Mouse (Mus musculus) MEL (cell line): Measurements from ENCODE around the gene Itsn1. TPM values are rescaled to one million over a fixed set of nuclear protein-coding genes. Genes with fewer than 3 reads are reported as not detected.

Experiments
- DNase-seq: peaks from one replicate; pipeline ENCODE4 v3.0.0; 2011; ENCODE audit warnings: low read depth, low spot score
- H3K27ac ChIP-seq: 2 replicates; pipeline ENCODE4 v1.5.1; 2012; ENCODE audit warnings: low read depth, mild to moderate bottlenecking, control low read depth, low read length, moderate library complexity; ENCODE audit not compliant: control insufficient read depth
- H3K27me3 ChIP-seq, 2 experiments: fragments of 150-350 bp in 1 of 2; sonication (generic) in 1 of 2; 2 replicates each; pipeline ENCODE4 v1.6.1; 2012; ENCODE audit warnings: low read length in 2 of 2, mild to moderate bottlenecking in 2 of 2, improper control_type of control experiment in 1 of 2, moderate library complexity in 1 of 2; ENCODE audit not compliant: insufficient read depth in 2 of 2, control insufficient read depth in 1 of 2
- H3K36me3 ChIP-seq, 2 experiments: 2 replicates each; pipeline ENCODE4 v1.6.1; 2012 to 2014; ENCODE audit warnings: low read length in 2 of 2, improper control_type of control experiment in 1 of 2, inconsistent platforms in 1 of 2, mild to moderate bottlenecking in 1 of 2; ENCODE audit not compliant: insufficient read depth in 2 of 2, control insufficient read depth in 1 of 2
- H3K4me1 ChIP-seq, 2 experiments: fragments of 150-350 bp in 1 of 2; sonication (generic) in 1 of 2; 2 replicates each; pipeline ENCODE4 v1.6.1; 2012; ENCODE audit warnings: low read length in 2 of 2, improper control_type of control experiment in 1 of 2, mild to moderate bottlenecking in 1 of 2; ENCODE audit not compliant: insufficient read depth in 2 of 2, control insufficient read depth in 1 of 2
- H3K4me3 ChIP-seq, 2 experiments: fragments of 150-350 bp in 1 of 2; sonication (generic) in 1 of 2; 2 replicates each; pipeline ENCODE4 v1.5.1; 2012; ENCODE audit warnings: low read depth in 2 of 2, low read length in 2 of 2, mild to moderate bottlenecking in 2 of 2, moderate library complexity in 2 of 2, control low read depth in 1 of 2, improper control_type of control experiment in 1 of 2; ENCODE audit not compliant: control insufficient read depth in 1 of 2, insufficient read depth in 1 of 2
- H3K79me2 ChIP-seq: 2 replicates; pipeline ENCODE4 v1.6.1; 2012; ENCODE audit warnings: mild to moderate bottlenecking, low read length, moderate library complexity; ENCODE audit not compliant: control insufficient read depth, poor library complexity, insufficient read depth
- H3K9ac ChIP-seq: 2 replicates; pipeline ENCODE4 v1.6.1; 2012; ENCODE audit warnings: low read depth, mild to moderate bottlenecking, control low read depth, low read length, moderate library complexity; ENCODE audit not compliant: control insufficient read depth, poor library complexity, severe bottlenecking
- H3K9me3 ChIP-seq: fragments of 150-350 bp; sonication (generic); replicated peaks from 2 replicates; pipeline ENCODE4 v1.6.1; 2012; ENCODE audit warnings: mild to moderate bottlenecking, low read length, improper control_type of control experiment, moderate library complexity; ENCODE audit not compliant: insufficient read depth
- BHLHE40 ChIP-seq: IDR thresholded peaks from 2 replicates; pipeline ENCODE4 v1.6.1; 2012; ENCODE audit warnings: low read depth, mild to moderate bottlenecking, inconsistent platforms, low read length, improper control_type of control experiment, borderline replicate concordance
- CTCF ChIP-seq, 3 experiments: IDR thresholded peaks in 2 of 3; conservative IDR thresholded peaks in 1 of 3; 2 replicates each; pipeline ENCODE4 v1.5.1; 2011 to 2012; ENCODE audit warnings: low read length in 3 of 3, low read depth in 2 of 3, mild to moderate bottlenecking in 2 of 3, improper control_type of control experiment in 1 of 3, inconsistent platforms in 1 of 3, mixed read lengths in 1 of 3, moderate library complexity in 1 of 3; ENCODE audit not compliant: control insufficient read depth in 1 of 3, insufficient read depth in 1 of 3, poor library complexity in 1 of 3, severe bottlenecking in 1 of 3
- ELF1 ChIP-seq: IDR thresholded peaks from 2 replicates; pipeline ENCODE4 v1.6.1; 2014; ENCODE audit warnings: low read depth, mild to moderate bottlenecking, inconsistent platforms, low read length, improper control_type of control experiment, moderate library complexity
- EP300 ChIP-seq, 2 experiments: IDR thresholded peaks; 2 replicates each; pipeline ENCODE4 v1.6.1; 2011; ENCODE audit warnings: improper control_type of control experiment in 2 of 2, low read length in 2 of 2, low read depth in 1 of 2, mild to moderate bottlenecking in 1 of 2
- ETS1 ChIP-seq: IDR thresholded peaks from 2 replicates; pipeline ENCODE4 v1.6.1; 2012; ENCODE audit warnings: low read depth, mild to moderate bottlenecking, inconsistent platforms, low read length, improper control_type of control experiment, moderate library complexity
- GATA1 ChIP-seq: IDR thresholded peaks from 2 replicates; pipeline ENCODE4 v1.6.1; 2011; ENCODE audit warnings: low read depth, low read length, improper control_type of control experiment
- JUND ChIP-seq: IDR thresholded peaks from 2 replicates; pipeline ENCODE4 v1.6.1; 2011; ENCODE audit warnings: low read depth, mild to moderate bottlenecking, improper control_type of control experiment, low read length
- MAFK ChIP-seq: IDR thresholded peaks from 2 replicates; pipeline ENCODE4 v1.6.1; 2011; ENCODE audit warnings: low read depth, mild to moderate bottlenecking, low read length, improper control_type of control experiment, borderline replicate concordance
- MXI1 ChIP-seq: IDR thresholded peaks from 2 replicates; pipeline ENCODE4 v1.6.1; 2011; ENCODE audit warnings: mild to moderate bottlenecking, low read depth, low read length, improper control_type of control experiment
- POLR2A ChIP-seq, 2 experiments: IDR thresholded peaks; 2 replicates each; pipeline ENCODE4 v1.6.1; 2011 to 2012; ENCODE audit warnings: low read length in 2 of 2, mild to moderate bottlenecking in 2 of 2, control low read depth in 1 of 2, improper control_type of control experiment in 1 of 2, low read depth in 1 of 2, moderate library complexity in 1 of 2; ENCODE audit not compliant: control insufficient read depth in 1 of 2, insufficient read depth in 1 of 2, poor library complexity in 1 of 2
- SMC3 ChIP-seq: IDR thresholded peaks from 2 replicates; pipeline ENCODE4 v1.6.1; 2011; ENCODE audit warnings: low read depth, low read length, improper control_type of control experiment
- TAL1 ChIP-seq: IDR thresholded peaks from 2 replicates; pipeline ENCODE4 v1.6.1; 2012; ENCODE audit warnings: mild to moderate bottlenecking, inconsistent platforms, low read length, moderate library complexity, mixed read lengths
- TBP ChIP-seq: IDR thresholded peaks from 2 replicates; pipeline ENCODE4 v1.8.0; 2011; ENCODE audit warnings: low read depth, low read length, improper control_type of control experiment
- TCF12 ChIP-seq: IDR thresholded peaks from 2 replicates; pipeline ENCODE4 v1.6.1; 2014; ENCODE audit warnings: low read depth, mild to moderate bottlenecking, inconsistent platforms, low read length, improper control_type of control experiment, moderate library complexity
- UBTF ChIP-seq: IDR thresholded peaks from 2 replicates; pipeline ENCODE4 v1.6.1; 2012; ENCODE audit warnings: low read depth, mild to moderate bottlenecking, inconsistent platforms, low read length, improper control_type of control experiment, moderate library complexity, borderline replicate concordance; ENCODE audit not compliant: insufficient read depth
- ZC3H11A ChIP-seq: IDR thresholded peaks from 2 replicates; pipeline ENCODE4 v1.6.1; 2012; ENCODE audit warnings: low read depth, mild to moderate bottlenecking, inconsistent platforms, low read length, improper control_type of control experiment
- ZNF384 ChIP-seq: IDR thresholded peaks from 2 replicates; pipeline ENCODE4 v1.6.1; 2012; ENCODE audit warnings: low read depth, mild to moderate bottlenecking, inconsistent platforms, low read length, improper control_type of control experiment
- polyA plus RNA-seq, 2 experiments: library from polyadenylated mRNA; stranded (reverse) in 1 of 2; unstranded in 1 of 2; fragments of >175 nt in 1 of 2; fragments of >200 nt in 1 of 2; gene quantifications; 2 replicates each; pipeline versions ENCODE4 v1.2.1 to v1.2.4; 2012; ENCODE audit warnings: low replicate concordance in 2 of 2, low read depth in 1 of 2; ENCODE audit not compliant: insufficient read length in 2 of 2, insufficient read depth in 1 of 2, missing spikeins in 1 of 2
- total RNA-seq: library from RNA; depleted of rRNA; stranded (reverse); fragments of 300-350 nt; gene quantifications from 2 replicates; pipeline ENCODE4 v1.2.3, GENCODE M21; 2012

The Itsn1 gene
- total and polyA plus RNA-seq, 3 experiments: 14.7 to 36.5 TPM; not detected in 1

GRCm38 (mm10) chr16:91811876-91812275 is 82.8 kb downstream of the Itsn1 start:
- Histone ChIP-seq H3K27ac (no peak overlapping the region), H3K9ac (no peak overlapping the region), H3K27me3 (no peaks in the 10 kb centered on the region), H3K4me1 (peaks cover 0 to 12% of the 10 kb centered on the region in 2 experiments; a peak in 2 of 4 replicates), H3K36me3 (peaks cover 0 to 15% of the 10 kb centered on the region in 2 experiments; a peak in 3 of 4 replicates), H3K4me3 (no peak overlapping the region), H3K9me3 (no peaks in the 10 kb centered on the region), H3K79me2 (no peaks in the 10 kb centered on the region)
- TF ChIP-seq TBP (no peak), EP300 (IDR thresholded peaks at IDR 0.05; ENCODE audit: low read depth in 1 of 2, low read length in 2 of 2) (no peak), CTCF (IDR thresholded peaks at IDR 0.05 in 2 of 3, conservative IDR thresholded peaks at IDR 0.05 in 1 of 3; ENCODE audit: control insufficient read depth in 1 of 3, insufficient read depth in 1 of 3, low read depth in 2 of 3, low read length in 3 of 3, poor library complexity in 1 of 3, severe bottlenecking in 1 of 3) (no peak), BHLHE40 (no peak), ELF1 (no peak)
- no peak for DNase-seq

- Histone ChIP-seq H3K4me3 (no peak overlapping the region), H3K36me3 (peaks cover 0 to 15% of the 10 kb centered on the region in 2 experiments; a peak in 3 of 4 replicates), H3K4me1 (peaks cover 0 to 12% of the 10 kb centered on the region in 2 experiments; a peak in 2 of 4 replicates), H3K9me3 (no peaks in the 10 kb centered on the region), H3K9ac (no peak overlapping the region), H3K79me2 (no peaks in the 10 kb centered on the region), H3K27me3 (no peaks in the 10 kb centered on the region), H3K27ac (peak overlapping the region; percentile 7; the same call in 1 of the 2 replicates)
- TF ChIP-seq TCF12: 0 out of 2 replicates have a peak, but pooled peaks have one; percentile 29
- no peak for TF ChIP-seq ZC3H11A
- TF ChIP-seq ZNF384: 0 out of 2 replicates have a peak, but pooled peaks have one; percentile 16
- TF ChIP-seq TAL1: peak; percentile 83
- peak in 1 of 2 experiments; percentile 50; a peak in 1 of 4 replicates for TF ChIP-seq EP300 (IDR thresholded peaks at IDR 0.05; ENCODE audit: low read depth in 1 of 2, low read length in 2 of 2)
- no peak for TF ChIP-seq POLR2A (IDR thresholded peaks at IDR 0.05; ENCODE audit: control insufficient read depth in 1 of 2, insufficient read depth in 1 of 2, low read depth in 1 of 2, low read length in 2 of 2, poor library complexity in 1 of 2)
- TF ChIP-seq GATA1: peak; percentile 65
- DNase-seq: peak; percentile 66
Observed at GRCm38 (mm10) chr16:91813543-91813942, 84.5 kb downstream of the Itsn1 start.

DNA sequence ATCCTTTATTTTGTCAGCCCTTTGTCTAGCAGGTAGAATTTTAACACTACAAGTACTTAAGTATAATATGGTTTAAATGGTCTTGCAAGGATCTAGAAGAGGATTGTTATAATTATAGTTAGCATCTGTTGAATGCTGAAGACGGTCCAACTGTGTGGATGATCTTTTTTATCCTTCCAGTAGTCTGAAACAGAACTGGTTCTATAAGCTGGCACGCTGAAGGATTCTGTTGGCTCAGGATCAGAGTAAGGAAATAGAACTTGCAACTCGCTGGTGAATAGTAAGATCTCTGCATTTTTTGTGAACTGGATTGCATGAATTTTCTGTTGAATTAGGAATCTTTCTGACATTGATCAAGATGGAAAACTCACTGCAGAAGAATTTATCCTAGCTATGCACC is 86.0 kb downstream of the Itsn1 start:
- no peak overlapping the region for H3K27ac ChIP-seq
- TF ChIP-seq MAFK: no peak
- no peak for TF ChIP-seq JUND
- no peak for TF ChIP-seq SMC3
- no peak for TF ChIP-seq MXI1
- TF ChIP-seq ETS1: no peak
- no peak for TF ChIP-seq EP300 (IDR thresholded peaks at IDR 0.05; ENCODE audit: low read depth in 1 of 2, low read length in 2 of 2)
- no peak for TF ChIP-seq BHLHE40
- no peak for TF ChIP-seq UBTF
- TF ChIP-seq, all 39 proteins: peak for 0
- Histone ChIP-seq H3K79me2 (no peaks in the 10 kb centered on the region), H3K4me1 (peaks cover 0 to 12% of the 10 kb centered on the region in 2 experiments; a peak in 2 of 4 replicates), H3K9ac (no peak overlapping the region), H3K4me3 (no peak overlapping the region), H3K36me3 (peaks cover 0 to 15% of the 10 kb centered on the region in 2 experiments; a peak in 3 of 4 replicates), H3K27me3 (no peaks in the 10 kb centered on the region), H3K9me3 (no peaks in the 10 kb centered on the region)
- no peak for DNase-seq
